9 mouse cellular contexts compared by ENCODE assay signal in genomic region chr7:125723189-125723972, GRCm38 (mm10). TPM values are rescaled to one million over a fixed set of nuclear protein-coding genes. Genes with fewer than 3 reads are reported as not detected.
DNase-seq lines count a peak whose midpoint lies in the region; ATAC-seq lines count a peak whose summit lies in the region.
"Had no signal": no experiment of that assay in that cellular context is flagged by ENCODE, and none has a peak within 500 bp of the region (broad histone marks: within the 10 kb centered on the region; RNA-seq: fewer than 3 reads in every experiment).

No protein-coding gene starts in this region.

- ATAC-seq in intestine, embryonic 16.5 days, result 0 out of 2 replicates have a peak, but pooled peaks have one; percentile 39
- ATAC-seq in intestine, embryonic 15.5 days, result no peak

- peak; percentile 19 for DNase-seq in adipocyte (ENCODE audit: low spot score)
- DNase-seq in cerebellum, postnatal 14 days, result peak; percentile 92 to 95
- peak; percentile 49 to 51 for DNase-seq in layer of hippocampus, postnatal 10 days (ENCODE audit: low spot score in 2 of 2)
- no peak for DNase-seq in left cerebral cortex, postnatal 25 days (ENCODE audit: low spot score in 2 of 2)
- DNase-seq in thymus, postnatal 36 days, result no peak
- DNase-seq: gastrocnemius, postnatal 36 days; lung, postnatal 14 days had no signal

- H3K27ac ChIP-seq in intestine, embryonic 16.5 days (ENCODE audit: low read length), result no peak overlapping the region
- H3K27ac ChIP-seq in intestine, embryonic 15.5 days, result no peak overlapping the region

- H3K4me1 ChIP-seq in intestine, embryonic 16.5 days (ENCODE audit: control insufficient read depth, insufficient read depth, low read length), result peaks cover 7% of the 10 kb centered on the region; the same call in 1 of the 2 replicates
- peaks cover 3% of the 10 kb centered on the region; the same call in 1 of the 2 replicates for H3K4me1 ChIP-seq in intestine, embryonic 15.5 days (replicated peaks)

- intact Hi-C loops in left cerebral cortex, postnatal 25 days (cut with DNase I), result no loop called here

- H3K4me2 ChIP-seq in intestine, embryonic 16.5 days (ENCODE audit: low read depth, low read length), result no peak overlapping the region
- H3K4me2 ChIP-seq in intestine, embryonic 15.5 days (replicated peaks), result no peak overlapping the region

- H3K27me3 ChIP-seq in intestine, embryonic 16.5 days (replicated peaks; ENCODE audit: control insufficient read depth, insufficient read depth, low read length), result no peaks in the 10 kb centered on the region
- H3K27me3 ChIP-seq in intestine, embryonic 15.5 days (replicated peaks), result no peaks in the 10 kb centered on the region

- H3K36me3 ChIP-seq in intestine, embryonic 16.5 days (ENCODE audit: control insufficient read depth, insufficient read depth, low read length), result no peaks in the 10 kb centered on the region
- H3K36me3 ChIP-seq in intestine, embryonic 15.5 days, result no peaks in the 10 kb centered on the region

- no peak overlapping the region for H3K4me3 ChIP-seq in intestine, embryonic 16.5 days (ENCODE audit: low read length)
- H3K4me3 ChIP-seq in intestine, embryonic 15.5 days (replicated peaks), result no peak overlapping the region

- no peaks in the 10 kb centered on the region for H3K9me3 ChIP-seq in intestine, embryonic 16.5 days (ENCODE audit: control insufficient read depth, low read length)
- H3K9me3 ChIP-seq in intestine, embryonic 15.5 days, result no peaks in the 10 kb centered on the region

- H3K9ac ChIP-seq in intestine, embryonic 16.5 days (ENCODE audit: low read depth, low read length), result no peak overlapping the region
- H3K9ac ChIP-seq in intestine, embryonic 15.5 days, result no peak overlapping the region

- 53% methylated on average over 5 of the region's 5 CpGs for WGBS in intestine, embryonic 16.5 days
- 63% methylated on average over 5 of the region's 5 CpGs for WGBS in intestine, embryonic 15.5 days

RNA-seq across cellular contexts. Expression of gene D430042O09Rik, which starts 15.7 kb away (rescaled TPM):
- 6.0 and 7.0 TPM in 2 replicates for polyA plus RNA-seq in intestine, embryonic 16.5 days (2015; fragmentation: Nextera tagmentation; extraction: Ambion mirVana)
- polyA plus RNA-seq in intestine, embryonic 15.5 days (2015; fragmentation: Nextera tagmentation; extraction: Ambion mirVana), result 5.5 and 6.9 TPM in 2 replicates
- 10 to 100 TPM; 20.6 to 24.7 TPM for total RNA-seq in layer of hippocampus, postnatal 10 days (2021)
- 10 to 100 TPM; 21.8 to 31.6 TPM for total RNA-seq in left cerebral cortex, postnatal 25 days (2021)

RNA-seq across cellular contexts. Expression of gene Gtf3c1, which starts 15.8 kb away (rescaled TPM):
- 15.8 and 18.8 TPM in 2 replicates for polyA plus RNA-seq in intestine, embryonic 16.5 days (2015; fragmentation: Nextera tagmentation; extraction: Ambion mirVana)
- polyA plus RNA-seq in intestine, embryonic 15.5 days (2015; fragmentation: Nextera tagmentation; extraction: Ambion mirVana), result 19.3 and 20.4 TPM in 2 replicates
- total RNA-seq in layer of hippocampus, postnatal 10 days (2021), result 10 to 100 TPM; 79.0 to 87.7 TPM
- total RNA-seq in left cerebral cortex, postnatal 25 days (2021), result 100 to 1,000 TPM in 1 of 2 experiments, 10 to 100 TPM in 1; 96.8 to 101 TPM

Comparison
In these comparisons a context has a peak if more than half of its experiments do, and no peak if none do; other contexts are left out.
1. DNase-seq: peak in adipocyte (single experiment), cerebellum, postnatal 14 days (2 of 2) and layer of hippocampus, postnatal 10 days (2 of 2); none in left cerebral cortex, postnatal 25 days (0 of 2) and thymus, postnatal 36 days (0 of 2).